Mouse (Mus musculus): ENCODE data around the gene Slc22a15. TPM values are rescaled to one million over a fixed set of nuclear protein-coding genes. Genes with fewer than 3 reads are reported as not detected.
"Not testable (repeated sequence)": the region's sequence is repeated elsewhere in the genome, so short reads cannot be mapped to it uniquely, and the experiment has no call there.

Slc22a15 gene
- total RNA-seq, 2 experiments from 2014 or later = 2.2 to 2.7 TPM

DNA sequence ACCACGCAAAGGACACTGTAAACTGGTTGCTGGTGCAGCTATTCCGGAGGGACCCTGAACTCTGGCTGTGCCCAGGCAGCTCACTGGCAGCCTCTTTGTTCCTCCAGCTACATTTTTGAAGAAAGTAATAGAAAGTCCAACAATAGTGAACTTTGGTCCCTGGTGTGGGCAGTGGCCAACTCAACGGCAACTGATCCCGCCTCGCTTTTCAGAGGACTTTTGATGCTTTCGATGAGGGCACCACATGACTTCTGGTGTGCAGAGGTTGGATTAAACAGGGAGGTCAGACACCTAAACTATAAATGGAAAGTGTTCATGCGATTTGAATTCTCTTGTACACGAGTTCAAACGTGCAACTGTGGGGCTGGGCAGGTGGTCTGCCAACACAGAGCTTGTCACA lies 99.9 kb downstream of the Slc22a15 start:
- intact Hi-C loops (cut with DNase I) = no loop called here
- no peak for DNase-seq (ENCODE audit: low spot score)

DNA sequence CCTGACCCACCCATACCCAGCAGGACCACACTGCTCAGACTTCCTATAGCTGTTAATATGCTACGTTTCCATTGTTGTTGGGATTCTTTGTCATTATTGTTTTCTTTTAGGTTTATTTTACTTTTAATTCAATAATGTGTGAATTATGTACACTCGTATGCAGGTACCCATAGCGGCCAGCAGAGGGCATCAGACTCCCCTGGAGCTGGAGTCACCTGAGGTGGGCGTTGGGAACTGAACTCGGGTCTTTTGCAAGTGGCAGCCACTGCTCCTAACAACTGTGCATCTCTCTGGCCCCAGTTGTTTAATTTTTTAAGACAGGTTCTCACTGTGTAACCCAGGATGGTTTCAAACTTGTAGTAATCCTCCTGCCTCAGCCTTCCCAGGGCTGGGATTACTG lies 102.2 kb downstream of the Slc22a15 start:
- no peak for DNase-seq (ENCODE audit: low spot score)
- intact Hi-C loops (cut with DNase I) = no loop called here

DNA sequence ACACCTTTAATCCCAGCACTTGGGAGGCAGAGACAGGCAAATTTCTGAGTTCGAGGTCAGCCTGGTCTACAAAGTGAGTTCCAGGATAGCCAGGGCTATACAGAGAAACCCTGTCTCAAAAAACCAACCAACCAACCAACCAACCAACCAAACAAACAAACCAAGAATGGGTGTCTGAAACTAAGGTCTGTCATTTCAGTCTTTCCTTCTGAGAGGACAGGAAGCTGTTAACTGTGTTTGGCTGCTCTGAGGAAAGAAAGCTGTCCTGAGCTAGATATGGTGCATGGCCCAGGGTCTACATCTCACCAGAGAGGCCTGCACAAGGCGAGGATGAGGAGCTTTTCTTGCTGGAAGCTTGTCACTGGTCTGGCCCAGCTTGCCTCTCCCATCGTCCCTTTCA lies 103.5 kb downstream of the Slc22a15 start:
- intact Hi-C loops (cut with DNase I); DNase-seq (ENCODE audit: low spot score): not testable (repeated sequence)

DNA sequence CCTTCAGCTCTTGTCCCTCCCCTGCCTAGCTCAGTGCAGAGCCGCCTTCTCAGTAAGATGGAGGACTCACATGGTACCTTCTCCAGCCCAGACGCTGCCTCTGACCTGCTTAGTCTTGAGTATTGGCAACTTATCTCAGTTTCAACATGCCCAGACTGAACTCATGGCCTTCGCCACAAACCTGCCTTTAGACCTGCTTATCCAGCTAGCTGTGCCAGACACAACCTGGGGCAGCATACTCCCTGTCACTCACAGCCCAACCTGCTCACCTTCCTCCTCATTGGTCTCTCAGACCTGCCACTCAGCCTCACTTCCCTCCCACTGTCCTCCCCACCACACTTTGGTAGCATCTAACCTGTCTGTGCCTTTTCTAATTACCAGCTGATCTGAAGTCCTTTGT lies 108.2 kb downstream of the Slc22a15 start:
- no peak for DNase-seq (ENCODE audit: low spot score)
- intact Hi-C loops (cut with DNase I) = loop anchor here (10.0 kb wide), 1 partner anchor 851 kb away; the partner anchor contains the start of gene Ttf2

DNA sequence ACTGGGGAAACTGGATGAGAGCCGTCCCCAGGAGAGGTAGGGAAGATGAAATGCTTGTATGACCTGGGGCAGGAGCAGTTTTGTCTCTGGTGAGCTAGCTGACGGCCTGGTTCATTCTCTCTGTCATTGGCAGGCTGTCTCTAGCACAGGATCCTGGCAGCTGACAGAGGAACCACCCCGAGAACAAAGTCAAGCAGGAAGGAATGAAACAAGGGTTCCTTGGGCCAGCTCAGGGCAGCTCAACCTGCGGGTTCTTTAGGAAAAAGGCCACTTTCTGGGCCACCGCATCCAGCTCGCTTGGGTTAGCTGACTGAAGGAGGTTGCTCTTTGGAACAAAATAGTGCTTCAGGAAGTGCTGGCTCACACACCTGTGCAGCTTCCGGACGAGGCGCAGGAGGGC lies 109.5 kb downstream of the Slc22a15 start:
- no peak for DNase-seq (ENCODE audit: low spot score)
- intact Hi-C loops (cut with DNase I) = loop anchor here (2.0 to 10.0 kb wide), 2 partner anchors 510 to 850 kb away; partner anchors contain the start of gene Ttf2

DNA sequence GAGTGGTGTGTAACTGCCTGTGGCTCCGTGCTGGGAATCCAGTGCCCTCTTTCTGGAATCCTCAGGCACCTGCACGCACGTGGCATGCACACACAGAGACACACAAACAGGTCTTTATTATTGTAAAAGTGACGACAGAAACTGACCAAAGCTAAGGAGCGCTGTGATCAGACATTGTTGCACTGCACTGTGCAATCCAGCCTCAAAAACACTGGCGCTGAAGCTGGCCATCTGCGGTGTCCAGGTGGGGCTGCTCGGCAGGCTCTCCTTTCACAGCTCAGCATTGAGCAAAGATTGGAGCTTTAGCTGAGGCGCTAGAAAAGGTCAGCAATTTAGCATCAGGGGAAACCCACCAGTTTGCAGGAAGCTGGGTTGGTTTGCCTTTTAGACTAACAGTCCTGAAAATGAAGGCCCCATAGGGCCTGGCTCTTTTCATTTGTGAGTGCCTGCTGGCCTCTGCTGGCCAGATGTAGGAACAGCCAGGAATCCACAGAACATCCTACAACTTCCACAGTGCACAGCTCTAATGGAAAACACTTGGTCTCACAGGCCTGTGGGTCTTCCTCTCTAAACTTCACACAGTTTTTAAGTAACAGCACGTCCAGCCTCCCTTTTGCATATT lies 111.8 kb downstream of the Slc22a15 start:
- no peak for DNase-seq (ENCODE audit: low spot score)
- intact Hi-C loops (cut with DNase I) = loop anchor here (1.0 to 10.0 kb wide), 3 partner anchors 319 to 848 kb away; partner anchors contain the start of gene Ttf2

DNA sequence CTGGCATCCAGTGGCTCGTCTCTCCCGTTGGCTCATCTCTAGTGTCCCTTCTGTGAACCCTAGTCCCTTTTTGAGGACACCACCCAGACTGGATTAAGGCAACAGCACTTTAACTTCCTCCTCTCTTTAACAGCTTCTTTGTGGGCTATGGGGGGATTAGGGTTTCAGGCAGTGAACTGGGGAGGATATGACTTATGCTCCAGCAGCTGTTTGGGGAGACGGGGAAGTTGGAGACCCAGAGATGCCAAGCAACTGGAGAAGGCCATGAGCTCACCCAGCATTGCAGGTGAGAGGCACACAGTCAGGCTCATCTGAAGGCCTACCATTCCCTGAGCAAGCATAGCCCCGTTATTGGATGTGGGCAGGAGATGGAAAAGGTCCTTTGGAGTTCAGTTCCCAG lies 112.3 kb downstream of the Slc22a15 start:
- intact Hi-C loops (cut with DNase I) = loop anchor here (1.0 to 10.0 kb wide), 3 partner anchors 319 to 847 kb away; partner anchors contain the start of gene Ttf2
- DNase-seq (ENCODE audit: low spot score) = no peak

DNA sequence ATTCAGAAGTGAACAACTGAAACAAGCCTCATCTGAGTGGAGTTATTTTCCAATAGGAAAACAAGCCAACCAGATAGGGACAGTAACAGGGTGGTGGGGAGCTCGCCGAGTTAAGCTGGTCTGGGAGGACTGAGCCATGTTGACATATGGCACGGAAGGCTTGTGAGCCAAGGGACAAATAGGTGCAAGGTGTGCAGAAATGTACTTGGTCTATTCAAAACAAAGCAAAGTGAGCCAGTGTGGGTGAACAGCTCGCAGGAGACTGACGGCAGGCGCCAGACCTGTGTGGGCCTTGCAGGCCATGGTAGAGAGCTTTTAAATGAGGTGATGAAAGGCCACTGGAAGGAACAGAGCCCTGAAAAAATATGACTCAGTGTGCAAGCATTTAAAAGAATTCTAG lies 116.6 kb downstream of the Slc22a15 start:
- no peak for DNase-seq (ENCODE audit: low spot score)
- intact Hi-C loops (cut with DNase I) = no loop called here

DNA sequence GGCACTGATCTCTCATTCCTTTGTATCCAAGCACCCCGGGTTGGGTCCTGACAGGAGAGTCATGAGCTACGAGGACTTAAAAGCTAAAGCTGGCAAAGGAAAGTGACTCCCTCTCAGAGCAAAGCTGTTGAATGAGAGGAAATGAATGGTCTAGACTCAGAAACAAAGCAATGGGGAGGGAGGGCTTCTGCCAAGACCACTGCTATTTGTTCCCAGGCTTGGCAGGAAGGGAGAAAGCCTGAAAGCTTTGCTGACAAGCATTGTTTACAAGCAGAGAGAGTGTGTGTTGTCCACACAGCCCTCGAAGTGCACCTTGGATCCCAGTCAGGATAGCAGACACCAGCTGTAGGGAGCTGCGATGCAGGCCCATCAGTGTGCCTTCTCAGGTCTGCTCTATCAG lies 117.3 kb downstream of the Slc22a15 start:
- intact Hi-C loops (cut with DNase I) = no loop called here
- no peak for DNase-seq (ENCODE audit: low spot score)

DNA sequence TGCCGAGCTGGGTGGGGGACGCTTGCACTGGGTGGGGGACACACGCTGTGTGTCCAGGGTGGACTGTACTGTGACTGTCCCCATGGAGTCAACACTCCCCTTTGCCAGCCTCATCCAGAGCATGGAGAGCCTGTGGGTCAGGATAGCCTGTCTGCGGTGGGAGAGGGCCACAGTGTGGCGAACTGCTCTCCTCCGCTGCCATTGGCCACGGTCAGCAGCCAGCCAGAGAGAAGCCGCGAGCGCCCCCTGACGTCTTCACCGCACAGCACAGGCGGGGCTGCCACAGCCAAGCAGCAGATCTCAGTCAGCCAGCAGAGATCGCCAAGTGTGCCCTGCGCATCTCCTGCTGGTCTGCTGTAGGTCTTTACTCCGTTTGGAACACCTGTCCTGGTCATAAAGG lies 118.1 kb downstream of the Slc22a15 start:
- intact Hi-C loops (cut with DNase I) = no loop called here
- peak; percentile 73 for DNase-seq (ENCODE audit: low spot score)

Other genes with a start within 250 kb of the Slc22a15 start
- gene Mab21l3, start 75.5 kb downstream of the Slc22a15 start, total RNA-seq (2021) = under 1 TPM in 1 of 2 experiments, not detected in 1; 0.08 TPM
- not detected for gene Nhlh2, start 85.6 kb upstream of the Slc22a15 start, total RNA-seq (2021)
- gene Casq2, start 162.0 kb upstream of the Slc22a15 start, total RNA-seq (2021) = 1,000 to 10,000 TPM; 1,096 to 1,107 TPM

Measured in heart, postnatal 25 days (tissue).